ENCODE assay signal across 12 mouse cellular contexts in the genomic region with DNA sequence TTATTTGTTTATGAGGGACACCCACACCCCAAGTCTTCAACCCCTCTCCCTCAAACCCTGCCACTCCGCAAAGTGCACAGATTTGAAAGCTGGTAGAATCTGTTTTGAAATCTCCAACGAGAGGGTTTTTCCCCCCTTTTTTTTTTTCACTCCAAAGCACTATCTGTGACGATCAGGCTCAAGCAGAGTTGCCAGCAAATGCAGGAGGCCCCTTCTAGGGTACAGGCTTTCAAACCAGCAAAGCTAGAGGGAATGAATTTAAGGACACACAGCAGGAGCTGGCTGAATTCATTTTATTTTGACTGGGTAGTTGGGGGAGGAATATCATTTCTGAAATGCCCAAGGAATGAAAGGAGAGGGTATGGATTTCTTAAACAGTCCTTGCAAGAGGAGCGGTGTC. TPM values are rescaled to one million over a fixed set of nuclear protein-coding genes. Genes with fewer than 3 reads are reported as not detected.
DNase-seq lines count a peak whose midpoint lies in the region; ATAC-seq lines count a peak whose summit lies in the region.
"Had no signal": no experiment of that assay in that cellular context is flagged by ENCODE, and none has a peak within 500 bp of the region (broad histone marks: within the 10 kb centered on the region; RNA-seq: fewer than 3 reads in every experiment).

No protein-coding gene starts in this region.

- H3K36me3 ChIP-seq in heart, embryonic 13.5 days = no peaks in the 10 kb centered on the region
- H3K36me3 ChIP-seq in embryonic facial prominence, embryonic 10.5 days (replicated peaks) = no peaks in the 10 kb centered on the region
- no peaks in the 10 kb centered on the region for H3K36me3 ChIP-seq in forebrain, embryonic 15.5 days
- no peaks in the 10 kb centered on the region for H3K36me3 ChIP-seq in midbrain, embryonic 13.5 days

- DNase-seq in heart, postnatal 36 days = no peak
- DNase-seq in embryonic facial prominence, embryonic 10.5 days (ENCODE audit: low spot score) = no peak
- DNase-seq in left cerebral cortex, adult 8-10 months (ENCODE audit: low spot score in 2 of 2) = no peak
- DNase-seq in testis, postnatal 10 days (ENCODE audit: low spot score) = no peak
- no peak for DNase-seq in spleen, postnatal 4 days (ENCODE audit: low spot score in 2 of 2)
- DNase-seq: lung, postnatal 36 days; thymus, postnatal 14 days had no signal

- H3K9ac ChIP-seq in heart, embryonic 13.5 days = peak overlapping the region; percentile 33; the same call in 1 of the 2 replicates
- H3K9ac ChIP-seq in forebrain, embryonic 15.5 days (replicated peaks) = no peak overlapping the region
- no peak overlapping the region; the same call in 1 of the 2 replicates for H3K9ac ChIP-seq in midbrain, embryonic 13.5 days (replicated peaks)

- H3K27ac ChIP-seq in heart, embryonic 13.5 days (replicated peaks) = no peak overlapping the region
- H3K27ac ChIP-seq in embryonic facial prominence, embryonic 10.5 days (replicated peaks) = 0 out of 2 replicates have a peak overlapping the region, but pooled peaks have one; percentile 4
- peak overlapping the region; percentile 72 for H3K27ac ChIP-seq in forebrain, embryonic 15.5 days (replicated peaks)
- no peak overlapping the region for H3K27ac ChIP-seq in midbrain, embryonic 13.5 days

- ATAC-seq in heart, embryonic 13.5 days (ENCODE audit: extremely low read depth, insufficient number of reproducible peaks, low FRiP score, low TSS enrichment) = no peak
- ATAC-seq in forebrain, embryonic 15.5 days (replicated peaks) = peak; percentile 44
- peak; percentile 29; the same call in 1 of the 2 replicates for ATAC-seq in midbrain, embryonic 13.5 days

- H3K9me3 ChIP-seq in heart, embryonic 13.5 days = no peaks in the 10 kb centered on the region
- no peaks in the 10 kb centered on the region for H3K9me3 ChIP-seq in embryonic facial prominence, embryonic 10.5 days
- no peaks in the 10 kb centered on the region for H3K9me3 ChIP-seq in forebrain, embryonic 15.5 days
- no peaks in the 10 kb centered on the region for H3K9me3 ChIP-seq in midbrain, embryonic 13.5 days

- WGBS in heart, embryonic 13.5 days = 30% methylated on average over 4 of the region's 4 CpGs
- WGBS in embryonic facial prominence, embryonic 10.5 days = 39% methylated on average over 4 of the region's 4 CpGs
- WGBS in forebrain, embryonic 15.5 days = 20% methylated on average over 4 of the region's 4 CpGs
- 27% methylated on average over 4 of the region's 4 CpGs for WGBS in midbrain, embryonic 13.5 days

- intact Hi-C loops in heart, postnatal 36 days (cut with DNase I) = no loop called here

- H3K4me3 ChIP-seq in heart, embryonic 13.5 days = no peak overlapping the region
- no peak overlapping the region for H3K4me3 ChIP-seq in embryonic facial prominence, embryonic 10.5 days
- peak overlapping the region; percentile 10 for H3K4me3 ChIP-seq in forebrain, embryonic 15.5 days
- peak overlapping the region; percentile 5; the same call in 1 of the 2 replicates for H3K4me3 ChIP-seq in midbrain, embryonic 13.5 days (replicated peaks)

- 0 out of 2 replicates have a peak, but pooled peaks cover 5% of the 10 kb centered on the region for H3K27me3 ChIP-seq in heart, embryonic 13.5 days (replicated peaks)
- peaks cover 21% of the 10 kb centered on the region; the same call in 1 of the 2 replicates for H3K27me3 ChIP-seq in embryonic facial prominence, embryonic 10.5 days (replicated peaks; ENCODE audit: low read depth, poor library complexity, severe bottlenecking)
- no peaks in the 10 kb centered on the region for H3K27me3 ChIP-seq in forebrain, embryonic 15.5 days
- H3K27me3 ChIP-seq in midbrain, embryonic 13.5 days = no peaks in the 10 kb centered on the region

- H3K4me2 ChIP-seq in heart, embryonic 13.5 days = peak overlapping the region; percentile 47
- peak overlapping the region; percentile 32 for H3K4me2 ChIP-seq in forebrain, embryonic 15.5 days (replicated peaks)
- H3K4me2 ChIP-seq in midbrain, embryonic 13.5 days (replicated peaks) = peak overlapping the region; percentile 45

- H3K4me1 ChIP-seq in heart, embryonic 13.5 days = peaks cover 16% of the 10 kb centered on the region
- peaks cover 30% of the 10 kb centered on the region for H3K4me1 ChIP-seq in embryonic facial prominence, embryonic 10.5 days
- H3K4me1 ChIP-seq in forebrain, embryonic 15.5 days = peaks cover 21% of the 10 kb centered on the region
- H3K4me1 ChIP-seq in midbrain, embryonic 13.5 days (replicated peaks) = peaks cover 21% of the 10 kb centered on the region

RNA-seq across cellular contexts. Expression of a gene that starts 19.3 kb away (rescaled TPM):
- 0.57 and 0.68 TPM in 2 replicates for polyA plus RNA-seq in heart, embryonic 13.5 days (2015; fragmentation: Nextera tagmentation; extraction: Ambion mirVana)
- under 1 TPM; 0.11 to 0.14 TPM for total RNA-seq in heart, postnatal 36 days (2021)
- polyA plus RNA-seq in embryonic facial prominence, embryonic 10.5 days (2016; fragmentation: Nextera tagmentation; extraction: Ambion mirVana) = 0.92 and 1.5 TPM in 2 replicates
- 0.94 and 1.6 TPM in 2 replicates for polyA plus RNA-seq in forebrain, embryonic 15.5 days (2015; fragmentation: Nextera tagmentation; extraction: Ambion mirVana)
- 0.48 and 1.0 TPM in 2 replicates for polyA plus RNA-seq in midbrain, embryonic 13.5 days (2015; fragmentation: Nextera tagmentation; extraction: Ambion mirVana)
- total RNA-seq in left cerebral cortex, adult 8-10 months (2022) = 1 to 10 TPM; 1.1 to 2.9 (median 2.6) TPM
- total RNA-seq: granulocyte monocyte progenitor cell, adult 5-6 weeks; neutrophil, adult 5-6 weeks had no signal

Comparison
In these comparisons a context has a peak if more than half of its experiments do, and no peak if none do; other contexts are left out.
1. H3K27ac ChIP-seq: peak in embryonic facial prominence, embryonic 10.5 days (single experiment) and forebrain, embryonic 15.5 days (single experiment); none in heart, embryonic 13.5 days (single experiment) and midbrain, embryonic 13.5 days (single experiment).
2. H3K4me3 ChIP-seq: peak in forebrain, embryonic 15.5 days (single experiment) and midbrain, embryonic 13.5 days (single experiment); none in heart, embryonic 13.5 days (single experiment) and embryonic facial prominence, embryonic 10.5 days (single experiment).
3. Peak in every context shown above with its lines, with median percentiles within 50 percentile points of each other: H3K4me2 ChIP-seq.